Mouse (Mus musculus) forebrain, embryonic 16.5 days (tissue): ENCODE results near the gene Evc2. TPM values are rescaled to one million over a fixed set of nuclear protein-coding genes. Genes with fewer than 3 reads are reported as not detected.

Experiments used
- ATAC-seq: fragments of 200-750 bp; cut with Nextera tagmentation; 2 replicates; pipeline ENCODE4 v1.8.0; 2017; ENCODE audit warnings: mild to moderate bottlenecking, moderate library complexity
- H3K27ac ChIP-seq: fragments of 300-500 bp; sonication (generic); 2 replicates; pipeline ENCODE4 v1.5.1; 2014; ENCODE audit warnings: low read length, control low read depth
- H3K27me3 ChIP-seq: fragments of 300-500 bp; sonication (generic); replicated peaks from 2 replicates; pipeline ENCODE4 v1.6.1; 2014; ENCODE audit warnings: low read length; ENCODE audit not compliant: control insufficient read depth, insufficient read depth
- H3K36me3 ChIP-seq: fragments of 300-500 bp; sonication (generic); 2 replicates; pipeline ENCODE4 v1.6.1; 2014; ENCODE audit not compliant: control insufficient read depth, insufficient read depth
- H3K4me1 ChIP-seq: fragments of 300-500 bp; sonication (generic); replicated peaks from 2 replicates; pipeline ENCODE4 v1.6.1; 2014; ENCODE audit warnings: low read length; ENCODE audit not compliant: control insufficient read depth, insufficient read depth
- H3K4me2 ChIP-seq: fragments of 300-500 bp; sonication (generic); 2 replicates; pipeline ENCODE4 v1.6.1; 2014; ENCODE audit warnings: mild to moderate bottlenecking, low read length, control low read depth
- H3K4me3 ChIP-seq: fragments of 300-500 bp; sonication (generic); replicated peaks from 2 replicates; pipeline ENCODE4 v1.5.1; 2014; ENCODE audit warnings: mild to moderate bottlenecking, low read length, control low read depth
- H3K9ac ChIP-seq: fragments of 300-500 bp; sonication (generic); replicated peaks from 2 replicates; pipeline ENCODE4 v1.6.1; 2014; ENCODE audit warnings: low read depth, low read length, control low read depth
- H3K9me3 ChIP-seq: fragments of 300-500 bp; sonication (generic); 2 replicates; pipeline ENCODE4 v1.6.1; 2016; ENCODE audit warnings: low read length; ENCODE audit not compliant: control insufficient read depth
- WGBS: fragments of 180-500 bp; shearing (Covaris S2); extraction: QIAGEN DNeasy Blood & Tissue Kit; methylation state at CpG from one replicate; pipeline ENCODE4 v1.1.7; 2014; 5-methylcytosine and 5-hydroxymethylcytosine counted together
- polyA plus RNA-seq: library from polyadenylated mRNA; unstranded; fragments of >200 nt; fragmentation: Nextera tagmentation; extraction: Ambion mirVana; gene quantifications from 2 replicates; pipeline ENCODE4 v1.2.1, GENCODE M21; 2015

Evc2 gene
- polyA plus RNA-seq, 1 experiment from 2014 or later, result 7.2 TPM

DNA sequence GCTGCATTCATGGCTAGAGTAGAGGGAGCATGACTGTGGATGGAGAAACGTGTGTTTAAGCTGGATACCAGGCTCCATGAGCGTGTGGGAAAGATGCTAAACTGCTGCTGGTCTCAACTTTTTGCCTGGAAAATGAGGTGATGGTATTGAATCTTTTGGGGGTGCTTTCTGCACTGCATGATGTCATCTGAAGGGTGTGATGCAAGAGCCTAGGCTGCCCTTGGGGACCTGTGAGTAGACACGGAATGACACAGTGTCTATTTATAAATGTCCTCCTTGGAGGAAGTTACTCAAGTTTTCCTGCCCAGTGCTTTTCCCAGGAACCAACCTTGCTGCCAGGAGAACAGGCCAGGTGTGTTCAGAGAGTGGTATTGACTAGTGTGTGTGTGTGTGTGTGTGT, 50.3 kb downstream of the Evc2 start:
- no peak overlapping the region for H3K4me3 ChIP-seq
- H3K27ac ChIP-seq, result no peak overlapping the region
- H3K4me1 ChIP-seq, result no peaks in the 10 kb centered on the region
- H3K9me3 ChIP-seq, result no peaks in the 10 kb centered on the region
- no peak overlapping the region for H3K4me2 ChIP-seq
- no peak for ATAC-seq
- H3K9ac ChIP-seq, result no peak overlapping the region
- WGBS, result 95% methylated on average over 3 of the region's 3 CpGs
- no peaks in the 10 kb centered on the region for H3K27me3 ChIP-seq
- H3K36me3 ChIP-seq, result no peaks in the 10 kb centered on the region

DNA sequence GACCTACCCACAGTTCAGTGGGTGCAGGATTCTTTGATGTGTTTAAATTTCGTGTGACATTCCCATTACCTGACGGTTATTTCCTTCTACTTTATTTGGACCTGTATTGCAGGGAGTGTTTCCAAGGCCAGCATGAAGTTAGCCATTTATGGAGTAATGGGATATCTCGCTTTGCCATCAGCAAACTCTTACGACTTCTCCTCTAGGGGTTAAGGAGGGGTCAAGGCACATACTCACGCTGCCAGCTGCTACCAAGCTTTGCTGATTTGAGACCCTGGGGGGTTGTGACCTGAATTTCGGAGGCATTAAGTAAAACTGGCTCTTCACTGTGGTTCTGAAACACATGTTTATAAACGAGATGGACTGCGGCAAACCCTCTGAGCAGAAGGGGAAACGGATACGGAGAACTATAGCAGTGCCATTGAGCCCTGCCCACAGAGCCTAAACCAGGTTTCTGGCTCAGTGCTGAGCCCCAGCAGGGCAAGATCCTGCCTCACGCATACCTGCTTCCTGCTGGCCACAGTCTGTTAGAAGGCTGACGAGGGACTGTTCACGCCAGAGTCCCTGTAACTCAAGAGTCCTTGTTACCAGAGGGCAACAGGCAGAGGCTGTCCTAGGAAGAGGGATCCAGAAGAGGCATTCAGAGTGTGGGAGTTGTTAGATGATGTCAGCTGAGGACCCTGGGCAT, 51.7 kb downstream of the Evc2 start:
- no peak overlapping the region for H3K9ac ChIP-seq
- H3K4me1 ChIP-seq, result no peaks in the 10 kb centered on the region
- no peak overlapping the region for H3K4me3 ChIP-seq
- H3K27ac ChIP-seq, result no peak overlapping the region
- H3K9me3 ChIP-seq, result no peaks in the 10 kb centered on the region
- no peak for ATAC-seq
- H3K4me2 ChIP-seq, result no peak overlapping the region
- WGBS, result 85% methylated on average over 13 of the region's 13 CpGs
- H3K27me3 ChIP-seq, result no peaks in the 10 kb centered on the region
- no peaks in the 10 kb centered on the region for H3K36me3 ChIP-seq

DNA sequence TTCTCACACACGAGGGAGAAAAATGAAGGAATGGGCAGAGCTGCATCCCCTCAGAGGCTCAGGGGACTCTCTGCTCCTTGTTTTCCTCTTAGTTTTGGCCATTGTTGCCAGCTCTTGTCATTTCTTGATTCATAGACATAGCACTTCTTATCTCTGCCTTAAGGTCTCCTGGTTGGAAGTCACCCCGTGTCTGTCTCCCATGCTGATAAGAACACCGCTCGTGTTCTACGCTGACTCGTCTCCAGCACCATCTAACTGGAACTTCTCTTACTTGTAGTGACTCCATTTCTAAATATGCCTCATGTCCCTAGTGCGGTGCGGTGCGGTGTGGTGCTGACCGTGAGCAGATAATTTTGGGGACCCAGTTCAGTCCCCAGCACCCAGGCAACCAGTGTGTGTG, 52.6 kb downstream of the Evc2 start:
- no peaks in the 10 kb centered on the region for H3K36me3 ChIP-seq
- no peak for ATAC-seq
- no peaks in the 10 kb centered on the region for H3K9me3 ChIP-seq
- H3K27ac ChIP-seq, result no peak overlapping the region
- no peak overlapping the region for H3K4me2 ChIP-seq
- no peak overlapping the region for H3K9ac ChIP-seq
- H3K4me1 ChIP-seq, result peaks cover 8% of the 10 kb centered on the region
- WGBS, result 92% methylated on average over 10 of the region's 10 CpGs
- no peak overlapping the region for H3K4me3 ChIP-seq
- no peaks in the 10 kb centered on the region for H3K27me3 ChIP-seq

DNA sequence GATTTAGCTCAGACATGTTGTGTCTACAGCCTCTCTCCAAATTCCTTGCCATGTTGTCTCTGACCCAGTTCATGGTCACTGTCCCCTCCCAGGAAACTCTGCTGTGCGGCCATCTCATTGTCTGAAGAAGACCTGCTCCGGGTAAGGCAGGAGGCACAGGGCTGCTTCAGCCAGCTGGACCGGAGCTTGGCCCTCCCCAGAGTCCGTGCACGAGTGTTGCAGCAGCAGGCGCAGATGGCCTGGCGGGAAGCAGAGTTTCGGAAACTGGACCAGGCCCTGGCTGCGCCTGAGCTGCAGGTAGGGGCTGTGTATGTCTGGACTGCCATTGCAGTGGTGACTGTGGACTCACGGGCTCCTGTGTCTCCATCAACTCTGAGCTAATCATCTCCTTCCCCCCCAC, 53.6 kb downstream of the Evc2 start:
- Histone ChIP-seq H3K27me3 (no peaks in the 10 kb centered on the region), H3K4me3 (no peak overlapping the region), H3K4me1 (peaks cover 10% of the 10 kb centered on the region), H3K27ac (no peak overlapping the region), H3K9me3 (no peaks in the 10 kb centered on the region), H3K9ac (no peak overlapping the region), H3K36me3 (no peaks in the 10 kb centered on the region), H3K4me2 (no peak overlapping the region)
- no peak for ATAC-seq
- WGBS, result 91% methylated on average over 10 of the region's 10 CpGs

DNA sequence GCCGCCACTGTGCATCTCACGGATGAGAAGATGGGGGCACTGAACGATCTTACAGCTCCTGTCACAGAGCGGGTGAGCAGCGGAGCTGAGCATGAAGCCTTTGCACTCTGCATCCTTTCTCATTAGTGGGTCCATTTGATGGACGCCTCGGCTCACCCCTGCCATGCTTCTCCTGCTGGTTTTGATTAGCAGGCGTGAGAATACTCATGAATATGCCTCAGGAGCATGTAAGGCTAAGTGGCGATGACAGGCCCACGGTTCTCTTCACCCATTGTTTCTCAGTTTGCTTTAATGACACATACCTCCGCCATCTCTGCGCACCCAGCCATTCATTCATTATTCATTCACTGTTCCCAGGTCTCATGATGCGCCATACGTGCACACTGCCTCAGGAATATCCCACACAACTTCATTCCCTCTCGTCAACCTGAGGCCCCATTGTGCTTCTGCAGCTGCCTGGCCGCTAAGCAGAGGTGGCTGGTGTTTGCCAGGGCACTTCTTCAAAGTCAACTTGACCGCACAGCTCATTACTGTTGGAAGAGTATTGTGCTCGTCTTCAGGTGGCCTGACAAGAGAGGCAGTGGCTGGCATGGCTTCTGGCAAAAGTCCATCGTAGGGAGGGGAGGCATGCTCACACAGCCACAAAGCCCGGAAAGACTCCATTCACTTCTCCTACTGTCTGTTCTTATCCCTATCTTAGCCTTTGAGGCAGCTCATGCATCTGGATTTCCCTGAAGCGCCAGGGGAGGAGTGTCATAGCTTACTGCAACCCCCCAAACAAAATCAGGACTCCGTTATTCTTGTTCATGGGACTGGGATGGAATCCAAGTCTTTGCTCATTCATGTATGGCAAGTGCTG, 57.1 kb downstream of the Evc2 start:
- Histone ChIP-seq H3K4me1 (peaks cover 10% of the 10 kb centered on the region), H3K4me2 (peak overlapping the region; percentile 13; the same call in 1 of the 2 replicates)
- ATAC-seq, result peak; percentile 67

DNA sequence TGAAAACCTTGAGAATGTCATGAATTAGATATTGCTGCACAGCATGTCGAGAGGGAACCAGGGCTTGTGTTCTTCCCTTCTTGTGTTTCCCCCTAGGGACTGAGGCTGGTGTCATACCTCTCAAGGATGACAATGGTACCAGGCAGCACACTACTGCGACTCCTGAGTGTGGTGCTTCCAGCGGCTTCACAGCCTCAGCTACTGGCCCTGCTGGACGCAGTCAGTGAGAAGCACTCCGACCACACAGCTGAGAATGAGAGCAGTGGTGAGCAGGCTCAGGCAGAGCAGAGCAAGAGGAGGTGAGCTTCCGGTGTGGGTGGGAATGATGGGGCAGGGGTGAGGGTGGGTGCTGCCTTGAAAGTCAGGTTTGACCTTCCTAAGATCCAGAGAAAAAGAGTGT, 80.7 kb downstream of the Evc2 start:
- Histone ChIP-seq H3K4me2 (no peak overlapping the region), H3K9ac (no peak overlapping the region), H3K27me3 (no peaks in the 10 kb centered on the region), H3K36me3 (no peaks in the 10 kb centered on the region), H3K4me3 (no peak overlapping the region), H3K9me3 (no peaks in the 10 kb centered on the region), H3K4me1 (0 out of 2 replicates have a peak, but pooled peaks cover 3% of the 10 kb centered on the region), H3K27ac (no peak overlapping the region)
- no peak for ATAC-seq
- 87% methylated on average over 6 of the region's 6 CpGs for WGBS

More for the DNA sequence above, 57.1 kb downstream of the Evc2 start:
- no peaks in the 10 kb centered on the region; the same call in 1 of the 2 replicates for H3K9me3 ChIP-seq
- H3K4me3 ChIP-seq, result no peak overlapping the region
- H3K27ac ChIP-seq, result no peak overlapping the region; the same call in 1 of the 2 replicates
- H3K36me3 ChIP-seq, result no peaks in the 10 kb centered on the region
- no peak overlapping the region for H3K9ac ChIP-seq
- no peaks in the 10 kb centered on the region for H3K27me3 ChIP-seq
- WGBS, result 26% methylated on average over 22 of the region's 22 CpGs

DNA sequence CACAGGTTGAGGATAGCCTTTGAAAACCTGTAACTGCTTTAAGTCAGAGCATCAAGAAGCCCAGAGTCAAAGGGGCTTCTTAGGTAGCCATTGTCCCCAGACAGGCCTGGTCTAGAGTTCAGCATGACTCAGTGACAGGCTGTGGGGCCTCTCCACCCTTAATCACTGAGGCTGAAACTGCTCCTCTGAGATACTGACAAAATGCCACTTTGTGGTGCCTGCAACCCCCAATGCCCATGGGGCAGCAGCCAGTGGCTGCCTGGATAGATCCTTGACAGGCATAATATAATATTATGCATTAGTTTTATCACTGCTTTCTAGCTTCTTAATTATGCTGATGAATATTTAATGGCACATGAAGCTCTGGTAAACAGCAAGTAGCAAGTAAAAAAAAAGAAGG, 88.9 kb downstream of the Evc2 start:
- H3K9ac ChIP-seq, result no peak overlapping the region
- H3K4me3 ChIP-seq, result no peak overlapping the region
- H3K9me3 ChIP-seq, result no peaks in the 10 kb centered on the region
- no peaks in the 10 kb centered on the region for H3K27me3 ChIP-seq
- ATAC-seq, result no peak
- H3K36me3 ChIP-seq, result no peaks in the 10 kb centered on the region
- H3K27ac ChIP-seq, result no peak overlapping the region
- H3K4me1 ChIP-seq, result no peaks in the 10 kb centered on the region
- no peak overlapping the region for H3K4me2 ChIP-seq

DNA sequence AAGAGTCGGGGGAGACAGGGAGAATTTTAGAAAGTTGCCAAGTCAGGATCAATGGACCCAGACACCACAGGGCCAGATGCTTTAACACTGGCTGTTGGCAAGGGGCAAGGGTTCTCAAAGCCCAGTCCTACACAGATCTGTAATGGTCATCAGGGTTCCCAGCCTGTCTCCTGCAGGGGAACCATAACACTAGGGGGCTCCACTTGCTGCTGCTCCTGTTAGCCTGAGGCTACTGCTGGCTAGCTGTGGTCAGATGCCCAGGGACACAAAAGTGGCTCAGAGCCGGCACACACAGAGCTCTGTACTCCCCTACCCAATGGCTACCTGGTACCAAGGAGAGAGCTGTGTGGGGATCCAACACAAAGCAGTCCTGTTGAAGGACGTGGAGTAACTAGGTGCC, 97.1 kb downstream of the Evc2 start:
- Histone ChIP-seq H3K27me3 (no peaks in the 10 kb centered on the region), H3K9me3 (no peaks in the 10 kb centered on the region), H3K4me3 (no peak overlapping the region), H3K4me1 (no peaks in the 10 kb centered on the region), H3K27ac (no peak overlapping the region), H3K4me2 (no peak overlapping the region), H3K36me3 (no peaks in the 10 kb centered on the region), H3K9ac (no peak overlapping the region)
- no peak for ATAC-seq
- 69% methylated on average over 3 of the region's 3 CpGs for WGBS

DNA sequence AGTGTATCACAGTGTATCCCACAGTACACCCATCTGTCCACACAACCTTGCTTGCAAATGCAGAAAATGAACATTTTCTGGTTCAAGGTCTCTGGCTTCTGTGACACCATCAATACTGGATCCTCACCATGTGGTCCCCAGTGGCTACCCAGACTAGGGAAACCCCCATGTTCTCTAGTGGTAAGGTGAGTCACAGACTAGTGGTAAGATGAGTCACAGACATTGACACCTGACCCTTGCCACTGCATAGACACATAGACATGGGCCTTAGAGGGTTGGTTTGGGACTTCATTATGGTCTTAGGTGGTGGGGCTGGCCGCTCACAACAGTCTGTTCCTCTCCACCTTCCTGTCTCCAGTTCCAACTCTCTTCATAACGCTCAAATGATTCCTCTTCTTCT, 104.5 kb downstream of the Evc2 start:
- H3K4me2 ChIP-seq, result no peak overlapping the region
- no peaks in the 10 kb centered on the region for H3K27me3 ChIP-seq
- no peak for ATAC-seq
- H3K27ac ChIP-seq, result no peak overlapping the region
- H3K4me3 ChIP-seq, result no peak overlapping the region
- no peaks in the 10 kb centered on the region for H3K4me1 ChIP-seq
- H3K9ac ChIP-seq, result no peak overlapping the region
- WGBS, result 76% methylated on average over 2 of the region's 2 CpGs
- 0 out of 2 replicates have a peak, but pooled peaks cover 3% of the 10 kb centered on the region for H3K9me3 ChIP-seq
- no peaks in the 10 kb centered on the region for H3K36me3 ChIP-seq
